Mouse (Mus musculus) kidney, adult 2 months (tissue): ENCODE results near the gene Cpeb3. TPM values are rescaled to one million over a fixed set of nuclear protein-coding genes. Genes with fewer than 3 reads are reported as not detected.

Experiments
- DNase-seq: peaks from one replicate; pipeline ENCODE4 v3.0.0; 2021
- H3K27ac ChIP-seq: fragments of 200-500 bp; 2 replicates; pipeline ENCODE4 v1.5.1; 2012; ENCODE audit warnings: low read depth, low read length, control low read depth, inconsistent platforms; ENCODE audit not compliant: insufficient read depth
- H3K27me3 ChIP-seq: fragments of 200-500 bp; replicated peaks from 2 replicates; pipeline ENCODE4 v1.6.1; 2012; ENCODE audit warnings: mild to moderate bottlenecking, moderate library complexity, low read length, inconsistent platforms; ENCODE audit not compliant: control insufficient read depth, insufficient read depth
- H3K36me3 ChIP-seq: fragments of 200-500 bp; 2 replicates; pipeline ENCODE4 v1.6.1; 2012; ENCODE audit warnings: mild to moderate bottlenecking, moderate library complexity, low read length, inconsistent platforms; ENCODE audit not compliant: control insufficient read depth, insufficient read depth
- H3K4me1 ChIP-seq: fragments of 200-500 bp; 2 replicates; pipeline ENCODE4 v1.6.1; 2011; ENCODE audit warnings: low read length; ENCODE audit not compliant: control insufficient read depth, insufficient read depth
- H3K4me3 ChIP-seq: fragments of 200-500 bp; 2 replicates; pipeline ENCODE4 v1.5.1; 2011; ENCODE audit warnings: mild to moderate bottlenecking, low read depth, low read length, control low read depth; ENCODE audit not compliant: insufficient read depth
- CTCF ChIP-seq: fragments of 200-500 bp; conservative IDR thresholded peaks from 2 replicates; pipeline ENCODE4 v1.5.1; 2011; ENCODE audit warnings: low read depth, mild to moderate bottlenecking, control low read depth, low read length, moderate library complexity, mixed read lengths; ENCODE audit not compliant: insufficient read depth, insufficient read length
- POLR2A ChIP-seq: fragments of 200-500 bp; IDR thresholded peaks from one replicate; pipeline ENCODE4 v1.6.1; 2011; ENCODE audit warnings: low read depth, low read length, control low read depth
- WGBS: fragments of 180-500 bp; shearing (Covaris S2); methylation state at CpG from one replicate; pipeline ENCODE4 v1.1.7; 2018; 5-methylcytosine and 5-hydroxymethylcytosine counted together
- polyA plus RNA-seq: library from polyadenylated mRNA; depleted of rRNA; stranded (reverse); fragments of >200 nt; gene quantifications from 2 replicates; pipeline ENCODE4 v1.2.3, GENCODE M21; 2012

Cpeb3 gene
- polyA plus RNA-seq, 1 experiment = 14.2 TPM

DNA sequence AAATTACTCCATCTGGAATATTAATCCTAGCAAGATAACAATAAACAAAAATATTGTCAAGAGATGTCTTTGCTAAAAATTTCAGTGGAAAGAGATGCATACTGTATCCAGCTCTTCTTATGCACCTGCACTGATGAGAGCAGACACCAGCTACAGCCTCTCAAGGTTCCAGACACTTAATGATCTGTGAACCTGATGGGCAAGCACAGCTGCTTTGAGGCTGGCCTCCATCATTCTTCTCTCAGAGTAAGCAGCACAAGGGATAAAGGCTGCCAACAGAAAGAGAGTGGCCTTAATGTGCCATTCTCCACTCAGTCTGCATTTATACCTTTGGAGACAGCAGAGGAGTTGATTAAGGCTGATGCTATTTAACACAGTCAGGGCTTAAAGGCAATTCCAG, 167.5 kb downstream of the Cpeb3 start:
- TF ChIP-seq POLR2A (no peak), CTCF (no peak)
- no peak overlapping the region for H3K27ac ChIP-seq
- H3K4me1 ChIP-seq = no peaks in the 10 kb centered on the region
- no peak for DNase-seq
- no peaks in the 10 kb centered on the region; the same call in none of the 2 replicates for H3K36me3 ChIP-seq
- H3K27me3 ChIP-seq = no peaks in the 10 kb centered on the region
- no peak overlapping the region for H3K4me3 ChIP-seq

DNA sequence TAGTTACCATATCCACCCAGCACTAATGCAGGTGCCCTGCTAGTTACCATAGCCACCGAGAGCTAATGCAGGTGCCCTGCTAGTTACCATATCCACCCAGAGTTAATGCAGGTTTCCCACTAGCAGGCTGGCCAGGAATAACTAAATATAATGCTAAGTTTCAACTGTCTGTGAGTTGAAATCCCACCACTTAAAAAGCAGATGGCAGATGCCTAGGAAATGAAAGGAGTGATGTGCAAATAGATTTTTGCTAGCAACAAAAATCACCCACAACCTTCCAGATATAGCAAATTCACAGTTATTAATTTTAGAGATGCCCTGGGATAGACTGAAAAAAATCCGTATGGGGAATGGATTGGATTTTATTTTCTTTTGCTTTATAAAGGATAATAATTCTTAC, 176.0 kb downstream of the Cpeb3 start:
- Histone ChIP-seq H3K27me3 (no peaks in the 10 kb centered on the region), H3K36me3 (no peaks in the 10 kb centered on the region), H3K4me3 (no peak overlapping the region), H3K27ac (no peak overlapping the region), H3K4me1 (no peaks in the 10 kb centered on the region)
- no peak for DNase-seq
- TF ChIP-seq CTCF (no peak), POLR2A (no peak)
- WGBS = 79% methylated on average over 2 of the region's 2 CpGs

DNA sequence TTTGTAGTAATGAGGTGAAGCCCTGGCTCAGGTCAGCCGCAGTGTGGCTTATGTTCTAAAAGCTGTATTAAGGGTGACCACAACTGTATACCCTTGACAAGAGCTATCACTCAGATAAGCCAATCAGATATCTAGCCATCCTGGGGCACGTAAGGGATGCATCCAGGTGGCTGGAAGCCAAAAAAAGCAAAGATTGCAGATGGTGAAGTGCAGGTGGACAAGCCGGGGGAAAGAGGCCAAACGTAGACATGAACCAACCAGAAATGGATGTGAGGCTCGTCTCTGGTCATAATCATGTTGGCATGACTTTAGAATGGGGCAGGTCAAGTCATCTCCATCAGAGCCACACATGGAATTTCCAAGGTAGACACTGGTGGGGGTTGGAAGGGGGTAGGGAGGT, 177.0 kb downstream of the Cpeb3 start:
- Histone ChIP-seq H3K4me3 (no peak overlapping the region), H3K36me3 (no peaks in the 10 kb centered on the region), H3K27ac (no peak overlapping the region), H3K4me1 (no peaks in the 10 kb centered on the region), H3K27me3 (no peaks in the 10 kb centered on the region)
- no peak for DNase-seq
- TF ChIP-seq POLR2A = no peak
- TF ChIP-seq CTCF = no peak
- WGBS = 84% methylated on average over 5 of the region's 5 CpGs

DNA sequence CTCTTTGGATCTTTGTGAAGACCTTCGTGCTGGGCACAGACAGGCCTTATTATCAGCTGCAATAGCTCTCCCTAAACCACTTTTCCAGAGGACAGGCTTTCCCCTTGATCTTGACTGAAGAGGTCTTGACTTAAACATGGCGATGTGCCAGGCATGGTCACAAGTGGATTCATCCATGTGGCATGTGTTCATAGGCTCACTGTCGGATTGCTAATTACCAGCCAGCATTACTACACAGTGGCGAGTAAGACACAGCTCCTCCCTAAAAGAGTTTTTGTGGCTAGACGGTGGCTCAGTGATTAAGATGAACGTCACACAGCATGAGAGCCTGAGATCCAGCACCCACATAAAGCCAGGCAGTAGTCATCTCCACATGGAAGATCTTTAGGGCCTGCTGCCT, 178.6 kb downstream of the Cpeb3 start:
- H3K36me3 ChIP-seq = no peaks in the 10 kb centered on the region
- H3K27ac ChIP-seq = no peak overlapping the region
- H3K27me3 ChIP-seq = no peaks in the 10 kb centered on the region
- no peak overlapping the region for H3K4me3 ChIP-seq
- H3K4me1 ChIP-seq = no peaks in the 10 kb centered on the region
- TF ChIP-seq POLR2A (no peak), CTCF (no peak)
- WGBS = 86% methylated on average over 6 of the region's 6 CpGs
- no peak for DNase-seq

DNA sequence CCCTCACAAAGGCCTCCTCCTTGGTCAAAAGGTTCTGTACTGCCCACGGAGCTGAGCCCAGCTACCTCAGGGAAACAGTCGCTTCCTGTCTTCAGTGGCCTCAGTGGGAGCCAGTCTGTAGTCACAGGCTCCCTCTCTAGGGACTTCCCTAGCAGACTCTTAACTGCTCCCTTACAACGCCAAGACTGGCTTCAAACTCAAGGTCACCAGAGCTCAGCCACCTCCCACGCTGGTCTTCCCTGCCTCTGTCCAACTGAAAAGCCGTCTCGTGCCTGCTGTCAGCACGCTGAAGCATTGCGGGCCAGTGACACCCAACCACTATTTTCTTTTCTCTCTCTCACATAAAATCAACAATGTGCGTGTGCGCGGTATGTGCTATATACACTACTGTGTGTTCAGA, 182.0 kb downstream of the Cpeb3 start:
- DNase-seq = no peak
- H3K27me3 ChIP-seq = no peaks in the 10 kb centered on the region
- no peak for TF ChIP-seq CTCF
- no peak for TF ChIP-seq POLR2A
- no peaks in the 10 kb centered on the region for H3K36me3 ChIP-seq
- H3K27ac ChIP-seq = no peak overlapping the region
- WGBS = 52% methylated on average over 11 of the region's 11 CpGs
- H3K4me3 ChIP-seq = no peak overlapping the region
- H3K4me1 ChIP-seq = no peaks in the 10 kb centered on the region

DNA sequence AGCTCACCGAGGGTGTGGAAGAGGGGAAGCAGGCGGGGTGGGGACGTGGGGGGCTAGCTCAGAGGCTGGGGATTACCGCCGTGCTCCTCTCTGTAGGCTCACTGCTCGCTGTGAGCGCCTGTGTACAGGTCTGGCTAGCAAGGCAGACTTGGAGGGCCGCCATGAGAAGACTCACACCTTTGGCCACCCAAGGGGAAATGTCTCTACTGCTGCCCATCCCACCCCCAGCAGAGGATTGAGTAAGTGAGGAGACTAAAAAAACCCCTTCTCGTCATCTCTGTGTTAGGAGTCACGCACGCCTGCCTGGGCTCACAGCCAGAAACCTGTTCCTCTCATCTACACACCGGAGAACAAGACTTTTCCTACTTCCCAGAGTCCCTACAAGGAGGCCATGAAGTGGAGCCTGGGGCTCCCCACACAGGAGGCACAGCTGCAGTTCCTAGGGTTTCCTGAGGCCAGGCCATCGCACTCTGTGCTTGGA, 182.5 kb downstream of the Cpeb3 start:
- H3K27me3 ChIP-seq = no peaks in the 10 kb centered on the region
- no peak for DNase-seq
- 68% methylated on average over 13 of the region's 13 CpGs for WGBS
- no peaks in the 10 kb centered on the region for H3K36me3 ChIP-seq
- no peak overlapping the region for H3K4me3 ChIP-seq
- H3K4me1 ChIP-seq = no peaks in the 10 kb centered on the region
- TF ChIP-seq CTCF = no peak
- TF ChIP-seq POLR2A = no peak
- no peak overlapping the region for H3K27ac ChIP-seq

DNA sequence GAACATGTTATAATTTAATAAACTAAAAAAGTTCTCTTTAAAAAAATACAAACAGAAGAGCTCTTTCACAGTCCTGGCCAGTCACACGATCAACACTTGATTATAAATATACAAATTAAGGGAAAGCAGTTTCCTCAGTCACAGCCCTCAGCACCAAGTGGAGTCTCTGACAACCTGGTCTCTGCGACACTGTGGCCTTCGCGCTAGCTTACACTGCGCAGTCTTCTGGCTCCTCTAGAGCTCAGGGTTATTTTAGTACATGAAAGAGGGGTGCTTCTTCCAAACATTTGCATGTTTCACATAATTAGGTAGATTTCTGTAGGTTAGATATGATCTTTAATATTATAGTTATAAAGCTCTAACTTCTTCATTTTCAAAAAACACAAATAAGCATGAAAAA, 186.3 kb downstream of the Cpeb3 start:
- Histone ChIP-seq H3K27me3 (no peaks in the 10 kb centered on the region), H3K36me3 (no peaks in the 10 kb centered on the region), H3K4me3 (no peak overlapping the region), H3K4me1 (no peaks in the 10 kb centered on the region), H3K27ac (no peak overlapping the region)
- 90% methylated on average over 5 of the region's 5 CpGs for WGBS
- DNase-seq = no peak
- TF ChIP-seq CTCF = no peak
- no peak for TF ChIP-seq POLR2A

DNA sequence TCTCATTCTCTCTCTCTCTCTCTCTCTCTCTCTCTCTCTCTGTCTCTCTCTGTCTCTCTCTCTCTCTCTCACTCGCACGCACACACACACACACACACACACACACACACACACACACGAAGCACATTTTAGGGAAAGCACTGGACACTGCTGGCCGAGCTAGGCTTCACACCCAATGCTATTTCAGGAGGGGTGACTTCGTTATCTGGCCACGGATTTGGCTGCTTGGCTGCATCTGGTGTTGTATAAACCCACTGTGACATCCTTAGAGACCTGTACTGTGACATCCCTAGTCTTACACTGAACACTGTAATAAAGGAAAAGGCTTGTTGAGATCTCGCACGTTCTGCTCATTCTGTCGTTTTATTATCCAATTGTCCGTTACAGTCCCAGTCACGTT, 187.4 kb downstream of the Cpeb3 start:
- 84% methylated on average over 11 of the region's 11 CpGs for WGBS
- Histone ChIP-seq H3K27me3 (no peaks in the 10 kb centered on the region), H3K4me1 (no peaks in the 10 kb centered on the region), H3K4me3 (no peak overlapping the region), H3K36me3 (no peaks in the 10 kb centered on the region), H3K27ac (no peak overlapping the region)
- no peak for TF ChIP-seq POLR2A
- TF ChIP-seq CTCF = no peak
- DNase-seq = no peak
